ENCODE assay signal across 24 mouse cellular contexts in genomic region chr14:14062531-14063245, GRCm38 (mm10). TPM values are rescaled to one million over a fixed set of nuclear protein-coding genes. Genes with fewer than 3 reads are reported as not detected.
A peak's percentile ranks its signal among the peaks of the same experiment; 100 is the strongest.
DNase-seq lines count a peak whose midpoint lies in the region; ATAC-seq and TF ChIP-seq lines count a peak whose summit lies in the region.
"Had no signal": no experiment of that assay in that cellular context is flagged by ENCODE, and none has a peak within 500 bp of the region (broad histone marks: within the 10 kb centered on the region; RNA-seq: fewer than 3 reads in every experiment).

No protein-coding gene starts in this region.

- no peak overlapping the region for H3K27ac ChIP-seq in embryonic facial prominence, embryonic 14.5 days (replicated peaks; ENCODE audit: low read depth, low read length)
- H3K27ac ChIP-seq in embryonic facial prominence, embryonic 10.5 days (replicated peaks) = no peak overlapping the region
- no peak overlapping the region for H3K27ac ChIP-seq in midbrain, embryonic 11.5 days (ENCODE audit: low read depth, low read length)
- no peak overlapping the region for H3K27ac ChIP-seq in midbrain, embryonic 14.5 days (replicated peaks; ENCODE audit: low read depth, low read length)
- peak overlapping the region; percentile 19; the same call in 1 of the 2 replicates for H3K27ac ChIP-seq in forebrain, embryonic 15.5 days (replicated peaks)
- H3K27ac ChIP-seq: heart, embryonic 10.5 days; hindbrain, embryonic 12.5 days had no signal

- WGBS in embryonic facial prominence, embryonic 14.5 days = 71% methylated on average over 11 of the region's 11 CpGs
- WGBS in embryonic facial prominence, embryonic 10.5 days = 75% methylated on average over 11 of the region's 11 CpGs
- WGBS in midbrain, embryonic 11.5 days = 75% methylated on average over 11 of the region's 11 CpGs
- 80% methylated on average over 11 of the region's 11 CpGs for WGBS in midbrain, embryonic 14.5 days
- 50% methylated on average over 11 of the region's 11 CpGs for WGBS in forebrain, embryonic 15.5 days

- no peak overlapping the region for H3K4me3 ChIP-seq in embryonic facial prominence, embryonic 14.5 days (ENCODE audit: low read depth, low read length)
- H3K4me3 ChIP-seq in embryonic facial prominence, embryonic 10.5 days = no peak overlapping the region
- no peak overlapping the region for H3K4me3 ChIP-seq in midbrain, embryonic 11.5 days (ENCODE audit: low read depth, low read length)
- H3K4me3 ChIP-seq in midbrain, embryonic 14.5 days (replicated peaks; ENCODE audit: low read depth, low read length) = no peak overlapping the region
- no peak overlapping the region for H3K4me3 ChIP-seq in forebrain, embryonic 15.5 days
- H3K4me3 ChIP-seq: heart, embryonic 10.5 days; hindbrain, embryonic 12.5 days had no signal

- H3K4me1 ChIP-seq in embryonic facial prominence, embryonic 14.5 days (ENCODE audit: control insufficient read depth, insufficient read depth, low read length) = peaks cover 15% of the 10 kb centered on the region
- peaks cover 34% of the 10 kb centered on the region for H3K4me1 ChIP-seq in embryonic facial prominence, embryonic 10.5 days
- H3K4me1 ChIP-seq in midbrain, embryonic 11.5 days (ENCODE audit: control insufficient read depth, insufficient read depth, low read length) = peaks cover 16% of the 10 kb centered on the region
- H3K4me1 ChIP-seq in midbrain, embryonic 14.5 days (ENCODE audit: control insufficient read depth, insufficient read depth, low read length) = peaks cover 12% of the 10 kb centered on the region
- H3K4me1 ChIP-seq in forebrain, embryonic 15.5 days = peaks cover 40% of the 10 kb centered on the region

- no peak for TF ChIP-seq CTCF in brain, embryonic 14.5 days (IDR thresholded peaks at IDR 0.05; ENCODE audit: borderline replicate concordance, extremely low read depth, insufficient read depth, insufficient read length)

- no peak for TF ChIP-seq POLR2A in brain, embryonic 14.5 days (IDR thresholded peaks at IDR 0.05; ENCODE audit: borderline replicate concordance, extremely low read depth, insufficient read depth, insufficient read length, poor library complexity, severe bottlenecking)

- H3K9me3 ChIP-seq in embryonic facial prominence, embryonic 14.5 days (ENCODE audit: control insufficient read depth, low read length) = no peaks in the 10 kb centered on the region; the same call in 1 of the 2 replicates
- no peaks in the 10 kb centered on the region for H3K9me3 ChIP-seq in embryonic facial prominence, embryonic 10.5 days
- no peaks in the 10 kb centered on the region; the same call in 1 of the 2 replicates for H3K9me3 ChIP-seq in midbrain, embryonic 11.5 days (ENCODE audit: control insufficient read depth, low read length)
- no peaks in the 10 kb centered on the region for H3K9me3 ChIP-seq in midbrain, embryonic 14.5 days (ENCODE audit: control insufficient read depth, low read length)
- H3K9me3 ChIP-seq in forebrain, embryonic 15.5 days = no peaks in the 10 kb centered on the region
- H3K9me3 ChIP-seq: heart, embryonic 10.5 days; hindbrain, embryonic 12.5 days had no signal

- no peak overlapping the region for H3K9ac ChIP-seq in embryonic facial prominence, embryonic 14.5 days (ENCODE audit: low read depth, low read length)
- H3K9ac ChIP-seq in midbrain, embryonic 11.5 days (ENCODE audit: low read length) = no peak overlapping the region
- no peak overlapping the region for H3K9ac ChIP-seq in midbrain, embryonic 14.5 days (replicated peaks; ENCODE audit: low read length)
- H3K9ac ChIP-seq in forebrain, embryonic 15.5 days (replicated peaks) = no peak overlapping the region
- H3K9ac ChIP-seq: hindbrain, embryonic 12.5 days had no signal

- DNase-seq in embryonic facial prominence, embryonic 14.5 days (ENCODE audit: low spot score) = peak; percentile 20
- no peak for DNase-seq in embryonic facial prominence, embryonic 10.5 days (ENCODE audit: low spot score)
- peak; percentile 59 for DNase-seq in midbrain, embryonic 11.5 days (ENCODE audit: low spot score, missing footprints)
- no peak for DNase-seq in midbrain, embryonic 14.5 days
- peak; percentile 38 for DNase-seq in brain, embryonic 14.5 days (ENCODE audit: low read depth)
- DNase-seq in adrenal gland, adult (ENCODE audit: inconsistent age in 2 of 2, low spot score in 1 of 2) = no peak
- no peak for DNase-seq in testis, postnatal 10 days (ENCODE audit: low spot score)
- DNase-seq: adrenal gland, postnatal 10 days; B cell, adult 2 months; cerebellum, adult 11-12 months; cerebellum, adult 9-11 months; cerebellum, postnatal 36 days; gastrocnemius, postnatal 36 days; heart, adult 11 months; heart, postnatal 10 days; heart, postnatal 4 days had no signal

- H3K27me3 ChIP-seq in embryonic facial prominence, embryonic 14.5 days (replicated peaks; ENCODE audit: control insufficient read depth, insufficient read depth, low read length) = no peaks in the 10 kb centered on the region
- no peaks in the 10 kb centered on the region for H3K27me3 ChIP-seq in embryonic facial prominence, embryonic 10.5 days (replicated peaks; ENCODE audit: low read depth, poor library complexity, severe bottlenecking)
- no peaks in the 10 kb centered on the region for H3K27me3 ChIP-seq in midbrain, embryonic 11.5 days (ENCODE audit: control insufficient read depth, insufficient read depth, low read length)
- no peaks in the 10 kb centered on the region for H3K27me3 ChIP-seq in midbrain, embryonic 14.5 days (ENCODE audit: control insufficient read depth, insufficient read depth, low read length)
- no peaks in the 10 kb centered on the region for H3K27me3 ChIP-seq in forebrain, embryonic 15.5 days
- H3K27me3 ChIP-seq: hindbrain, embryonic 12.5 days; Patski had no signal

- H3K4me2 ChIP-seq in embryonic facial prominence, embryonic 14.5 days (ENCODE audit: low read depth, low read length) = no peak overlapping the region
- no peak overlapping the region for H3K4me2 ChIP-seq in midbrain, embryonic 11.5 days
- H3K4me2 ChIP-seq in midbrain, embryonic 14.5 days (ENCODE audit: low read length) = no peak overlapping the region
- H3K4me2 ChIP-seq in forebrain, embryonic 15.5 days (replicated peaks) = no peak overlapping the region
- H3K4me2 ChIP-seq: hindbrain, embryonic 12.5 days had no signal

- ATAC-seq in embryonic facial prominence, embryonic 14.5 days (ENCODE audit: low read depth) = no peak
- ATAC-seq in midbrain, embryonic 11.5 days (ENCODE audit: low FRiP score) = no peak
- ATAC-seq in midbrain, embryonic 14.5 days (ENCODE audit: low FRiP score, low TSS enrichment) = no peak
- ATAC-seq in forebrain, embryonic 15.5 days (replicated peaks) = no peak
- ATAC-seq: CD4-positive, CD25-positive, alpha-beta regulatory T cell, adult 4 months; hindbrain, embryonic 16.5 days; inflammation-experienced regulatory T-cells, adult 6 months; intestine, postnatal 0 days; Patski had no signal

- no peaks in the 10 kb centered on the region for H3K36me3 ChIP-seq in embryonic facial prominence, embryonic 14.5 days (ENCODE audit: control insufficient read depth, insufficient read depth, low read length)
- H3K36me3 ChIP-seq in embryonic facial prominence, embryonic 10.5 days (replicated peaks) = peaks cover 7% of the 10 kb centered on the region
- no peaks in the 10 kb centered on the region for H3K36me3 ChIP-seq in midbrain, embryonic 11.5 days (ENCODE audit: control insufficient read depth, insufficient read depth, low read length)
- no peaks in the 10 kb centered on the region for H3K36me3 ChIP-seq in midbrain, embryonic 14.5 days (ENCODE audit: control insufficient read depth, insufficient read depth, low read length)
- H3K36me3 ChIP-seq in forebrain, embryonic 15.5 days = no peaks in the 10 kb centered on the region

RNA-seq across cellular contexts. Expression of gene Psmd6, which starts 58.1 kb away (rescaled TPM):
- 226 and 249 TPM in 2 replicates for polyA plus RNA-seq in embryonic facial prominence, embryonic 14.5 days (2014; fragmentation: Nextera tagmentation; extraction: Ambion mirVana)
- polyA plus RNA-seq in embryonic facial prominence, embryonic 10.5 days (2016; fragmentation: Nextera tagmentation; extraction: Ambion mirVana) = 285 TPM in 2 replicates
- 319 and 342 TPM in 2 replicates for polyA plus RNA-seq in midbrain, embryonic 11.5 days (2014; fragmentation: Nextera tagmentation; extraction: Ambion mirVana)
- polyA plus RNA-seq in midbrain, embryonic 14.5 days (2014; fragmentation: Nextera tagmentation; extraction: Ambion mirVana) = 240 and 278 TPM in 2 replicates
- 107 and 112 TPM in 2 replicates for polyA plus RNA-seq in brain, embryonic 14.5 days (2012; rRNA removed)
- polyA plus RNA-seq in forebrain, embryonic 15.5 days (2015; fragmentation: Nextera tagmentation; extraction: Ambion mirVana) = 280 and 283 TPM in 2 replicates

Comparison
In these comparisons a context has a peak if more than half of its experiments do, and no peak if none do; other contexts are left out.
1. DNase-seq: peak in embryonic facial prominence, embryonic 14.5 days (single experiment), midbrain, embryonic 11.5 days (single experiment) and brain, embryonic 14.5 days (single experiment); none in embryonic facial prominence, embryonic 10.5 days (single experiment), midbrain, embryonic 14.5 days (single experiment), adrenal gland, adult (0 of 2) and testis, postnatal 10 days (single experiment).